Mouse (Mus musculus): ENCODE results near the gene Fhod1. TPM values are rescaled to one million over a fixed set of nuclear protein-coding genes. Genes with fewer than 3 reads are reported as not detected.
A peak's percentile ranks its signal among the peaks of the same experiment; 100 is the strongest.
"Not testable (repeated sequence)": the region's sequence is repeated elsewhere in the genome, so short reads cannot be mapped to it uniquely, and the experiment has no call there.

Fhod1 gene
- total and polyA plus RNA-seq, 2 experiments: 1.7 to 7.8 TPM

- H3K27me3 ChIP-seq (ENCODE audit: control insufficient read depth, insufficient read depth, low read length): no peaks in the 10 kb centered on the region
- peak overlapping the region; percentile 69 for H3K9ac ChIP-seq (ENCODE audit: low read depth, low read length)
- peaks cover 16% of the 10 kb centered on the region for H3K4me1 ChIP-seq (ENCODE audit: control insufficient read depth, insufficient read depth, low read length)
- no peak for DNase-seq (ENCODE audit: extremely low read depth, low read depth, low spot score)
- H3K27ac ChIP-seq (replicated peaks; ENCODE audit: insufficient read depth, low read depth, low read length): peak overlapping the region; percentile 66; the same call in 1 of the 2 replicates
- H3K36me3 ChIP-seq (ENCODE audit: control insufficient read depth, insufficient read depth, low read length): peaks cover 2% of the 10 kb centered on the region; the same call in 1 of the 2 replicates
- WGBS: 60% methylated on average over 9 of the region's 9 CpGs
- peaks cover 11% of the 10 kb centered on the region for H3K79me2 ChIP-seq (ENCODE audit: control insufficient read depth, insufficient read depth, low read length)
- TF ChIP-seq POLR2A (IDR thresholded peaks at IDR 0.05; ENCODE audit: extremely low read depth, insufficient read depth, low read length) (no peak), CTCF (IDR thresholded peaks at IDR 0.05; ENCODE audit: low read depth, low read length) (no peak)
- H3K4me3 ChIP-seq (ENCODE audit: insufficient read depth, low read depth, low read length): peak overlapping the region; percentile 42
Measured at GRCm38 (mm10) chr8:105294776-105295175, 53.0 kb downstream of the Fhod1 start.

DNA sequence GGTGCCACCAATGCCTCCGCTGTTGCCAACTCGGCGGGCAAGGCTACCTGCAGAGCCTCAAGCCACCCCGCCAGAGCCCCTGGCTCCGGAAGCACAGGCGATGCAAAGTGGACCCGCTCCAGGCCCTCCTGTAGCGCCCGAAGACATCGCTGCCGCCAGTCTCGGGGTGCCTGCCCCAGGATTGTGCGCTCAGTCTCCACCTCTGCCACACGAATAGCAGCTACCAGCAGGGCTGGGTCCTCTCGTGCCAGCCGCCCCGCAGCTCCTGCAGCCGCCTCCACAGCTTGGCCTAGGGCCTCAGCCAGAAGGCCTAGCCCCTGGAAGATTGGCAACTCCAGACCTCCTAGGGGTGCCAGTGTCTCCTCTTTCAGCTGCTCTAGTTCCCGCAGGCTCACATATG, 54.3 kb downstream of the Fhod1 start:
- no peak for DNase-seq (ENCODE audit: extremely low read depth, low read depth, low spot score)
- peaks cover 9% of the 10 kb centered on the region for H3K79me2 ChIP-seq (ENCODE audit: control insufficient read depth, insufficient read depth, low read length)
- no peaks in the 10 kb centered on the region for H3K27me3 ChIP-seq (ENCODE audit: control insufficient read depth, insufficient read depth, low read length)
- H3K9ac ChIP-seq (ENCODE audit: low read depth, low read length): 0 out of 2 replicates have a peak overlapping the region, but pooled peaks have one; percentile 6
- H3K4me3 ChIP-seq (ENCODE audit: insufficient read depth, low read depth, low read length): peak overlapping the region; percentile 3; the same call in 1 of the 2 replicates
- peaks cover 11% of the 10 kb centered on the region for H3K4me1 ChIP-seq (ENCODE audit: control insufficient read depth, insufficient read depth, low read length)
- 0 out of 2 replicates have a peak overlapping the region, but pooled peaks have one; percentile 1 for H3K27ac ChIP-seq (replicated peaks; ENCODE audit: insufficient read depth, low read depth, low read length)
- no peak for TF ChIP-seq CTCF (IDR thresholded peaks at IDR 0.05; ENCODE audit: low read depth, low read length)
- TF ChIP-seq POLR2A (IDR thresholded peaks at IDR 0.05; ENCODE audit: extremely low read depth, insufficient read depth, low read length): no peak
- no peaks in the 10 kb centered on the region for H3K36me3 ChIP-seq (ENCODE audit: control insufficient read depth, insufficient read depth, low read length)
- 67% methylated on average over 19 of the region's 19 CpGs for WGBS

GRCm38 (mm10) chr8:105292471-105292870, 55.3 kb downstream of the Fhod1 start:
- H3K27me3 ChIP-seq (ENCODE audit: control insufficient read depth, insufficient read depth, low read length): no peaks in the 10 kb centered on the region
- H3K4me1 ChIP-seq (ENCODE audit: control insufficient read depth, insufficient read depth, low read length): peaks cover 8% of the 10 kb centered on the region; the same call in 1 of the 2 replicates
- no peak overlapping the region for H3K9ac ChIP-seq (ENCODE audit: low read depth, low read length)
- no peaks in the 10 kb centered on the region for H3K36me3 ChIP-seq (ENCODE audit: control insufficient read depth, insufficient read depth, low read length)
- no peak overlapping the region for H3K4me3 ChIP-seq (ENCODE audit: insufficient read depth, low read depth, low read length)
- no peaks in the 10 kb centered on the region for H3K79me2 ChIP-seq (ENCODE audit: control insufficient read depth, insufficient read depth, low read length)
- DNase-seq (ENCODE audit: extremely low read depth, low read depth, low spot score): no peak
- TF ChIP-seq POLR2A (IDR thresholded peaks at IDR 0.05; ENCODE audit: extremely low read depth, insufficient read depth, low read length) (no peak), CTCF (IDR thresholded peaks at IDR 0.05; ENCODE audit: low read depth, low read length) (no peak)
- H3K27ac ChIP-seq (replicated peaks; ENCODE audit: insufficient read depth, low read depth, low read length): no peak overlapping the region
- 70% methylated on average over 7 of the region's 7 CpGs for WGBS

DNA sequence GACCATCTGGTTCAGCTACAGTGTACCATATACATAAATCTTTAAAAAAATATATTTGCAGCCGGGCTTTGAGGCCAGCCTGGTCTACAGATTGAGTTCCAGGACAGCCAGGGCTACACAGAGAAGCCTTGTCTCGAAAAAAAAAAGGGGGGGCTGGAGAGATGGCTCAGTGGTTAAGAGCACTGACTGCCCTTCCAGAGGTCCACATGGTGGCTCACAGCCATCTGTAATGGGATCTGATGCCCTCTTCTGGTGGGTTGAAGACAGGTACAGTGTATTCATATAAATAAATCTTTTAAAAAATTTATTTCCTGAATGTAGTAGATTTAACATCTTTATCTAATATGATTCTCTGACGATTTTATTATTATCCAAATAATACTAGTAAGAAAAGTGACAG, 56.0 kb downstream of the Fhod1 start:
- WGBS: 61% methylated on average over 3 of the region's 3 CpGs
- not testable (repeated sequence) for H3K27me3 ChIP-seq (ENCODE audit: control insufficient read depth, insufficient read depth, low read length); H3K27ac ChIP-seq (replicated peaks; ENCODE audit: insufficient read depth, low read depth, low read length); H3K4me1 ChIP-seq (ENCODE audit: control insufficient read depth, insufficient read depth, low read length); H3K36me3 ChIP-seq (ENCODE audit: control insufficient read depth, insufficient read depth, low read length); H3K9ac ChIP-seq (ENCODE audit: low read depth, low read length); DNase-seq (ENCODE audit: extremely low read depth, low read depth, low spot score); H3K79me2 ChIP-seq (ENCODE audit: control insufficient read depth, insufficient read depth, low read length); H3K4me3 ChIP-seq (ENCODE audit: insufficient read depth, low read depth, low read length)

- H3K27me3 ChIP-seq (ENCODE audit: control insufficient read depth, insufficient read depth, low read length); H3K27ac ChIP-seq (replicated peaks; ENCODE audit: insufficient read depth, low read depth, low read length); H3K36me3 ChIP-seq (ENCODE audit: control insufficient read depth, insufficient read depth, low read length); H3K4me3 ChIP-seq (ENCODE audit: insufficient read depth, low read depth, low read length); DNase-seq (ENCODE audit: extremely low read depth, low read depth, low spot score); H3K79me2 ChIP-seq (ENCODE audit: control insufficient read depth, insufficient read depth, low read length); H3K4me1 ChIP-seq (ENCODE audit: control insufficient read depth, insufficient read depth, low read length); H3K9ac ChIP-seq (ENCODE audit: low read depth, low read length): not testable (repeated sequence)
- 71% methylated on average over 8 of the region's 8 CpGs for WGBS
Measured at GRCm38 (mm10) chr8:105291364-105291763, 56.4 kb downstream of the Fhod1 start.

DNA sequence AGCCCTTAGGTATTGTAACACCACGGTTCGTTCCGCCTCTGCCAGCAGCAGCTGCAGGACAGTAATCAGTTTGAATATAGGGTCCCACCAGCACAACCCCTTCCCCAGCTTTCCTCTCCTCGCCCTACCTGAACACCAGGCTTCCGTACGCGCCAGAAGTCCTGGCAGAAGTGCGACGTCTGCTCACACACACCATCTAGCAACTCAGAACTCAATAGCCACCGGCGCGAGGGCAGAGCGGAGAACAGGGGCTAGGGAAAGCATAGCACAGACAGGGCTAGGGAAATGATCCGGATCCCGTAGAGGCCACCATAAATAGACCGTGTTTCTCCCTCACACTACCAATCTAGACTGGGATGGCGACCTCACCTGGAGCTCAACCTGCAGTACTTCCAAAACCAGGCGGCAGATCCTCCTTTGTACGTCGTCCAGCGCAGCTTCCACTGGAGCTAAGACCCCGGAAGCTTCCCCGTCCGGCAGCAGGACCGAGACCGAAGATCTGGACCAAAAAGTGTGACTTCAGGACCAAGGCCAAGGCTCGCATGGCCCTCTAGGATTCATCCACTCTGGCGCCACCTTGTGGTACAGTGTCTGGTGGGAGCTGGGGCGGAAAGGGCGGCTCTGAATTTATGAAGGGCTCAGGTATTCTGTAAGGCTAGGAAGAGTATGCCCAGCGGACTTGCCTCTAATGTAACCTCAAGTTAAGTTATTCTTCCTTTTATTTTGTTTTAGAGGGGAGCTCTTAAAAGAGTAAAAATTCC, 57.0 kb downstream of the Fhod1 start:
- peak; percentile 71 for DNase-seq (ENCODE audit: extremely low read depth, low read depth, low spot score)
- no peaks in the 10 kb centered on the region for H3K27me3 ChIP-seq (ENCODE audit: control insufficient read depth, insufficient read depth, low read length)
- no peak overlapping the region for H3K9ac ChIP-seq (ENCODE audit: low read depth, low read length)
- H3K27ac ChIP-seq (replicated peaks; ENCODE audit: insufficient read depth, low read depth, low read length): no peak overlapping the region
- no peaks in the 10 kb centered on the region for H3K36me3 ChIP-seq (ENCODE audit: control insufficient read depth, insufficient read depth, low read length)
- no peaks in the 10 kb centered on the region for H3K79me2 ChIP-seq (ENCODE audit: control insufficient read depth, insufficient read depth, low read length)
- no peak overlapping the region for H3K4me3 ChIP-seq (ENCODE audit: insufficient read depth, low read depth, low read length)
- TF ChIP-seq CTCF (IDR thresholded peaks at IDR 0.05; ENCODE audit: low read depth, low read length) (peak; percentile 96), POLR2A (IDR thresholded peaks at IDR 0.05; ENCODE audit: extremely low read depth, insufficient read depth, low read length) (no peak)
- peaks cover 8% of the 10 kb centered on the region; the same call in 1 of the 2 replicates for H3K4me1 ChIP-seq (ENCODE audit: control insufficient read depth, insufficient read depth, low read length)
- WGBS: 12% methylated on average over 31 of the region's 31 CpGs

Measured in liver, adult 2 months (tissue).